Mouse (Mus musculus): Measurements from ENCODE around the gene Tarbp1. TPM values are rescaled to one million over a fixed set of nuclear protein-coding genes. Genes with fewer than 3 reads are reported as not detected.
"Not testable (repeated sequence)": the region's sequence is repeated elsewhere in the genome, so short reads cannot be mapped to it uniquely, and the experiment has no call there.

Tarbp1 gene
- polyA plus RNA-seq, 1 experiment from 2014 or later, result 0.80 TPM

GRCm38 (mm10) chr8:126404550-126404949 is 70.3 kb downstream of the Tarbp1 start:
- not testable (repeated sequence) for H3K36me3 ChIP-seq (ENCODE audit: inconsistent target); H3K79me2 ChIP-seq (ENCODE audit: inconsistent target); H3K27ac ChIP-seq; H3K4me3 ChIP-seq (ENCODE audit: inconsistent target)

- no peaks in the 10 kb centered on the region for H3K79me2 ChIP-seq (ENCODE audit: inconsistent target)
- no peak overlapping the region for H3K4me3 ChIP-seq (ENCODE audit: inconsistent target)
- no peak overlapping the region for H3K27ac ChIP-seq
- WGBS (ENCODE audit: missing documents), result 85% methylated on average over 3 of the region's 3 CpGs
- H3K36me3 ChIP-seq (ENCODE audit: inconsistent target), result no peaks in the 10 kb centered on the region
Observed at GRCm38 (mm10) chr8:126398349-126398748, 76.5 kb downstream of the Tarbp1 start.

- Histone ChIP-seq H3K79me2 (ENCODE audit: inconsistent target) (no peaks in the 10 kb centered on the region), H3K4me3 (ENCODE audit: inconsistent target) (no peak overlapping the region), H3K27ac (no peak overlapping the region), H3K36me3 (ENCODE audit: inconsistent target) (no peaks in the 10 kb centered on the region)
- 75% methylated on average over 5 of the region's 5 CpGs for WGBS (ENCODE audit: missing documents)
Observed at GRCm38 (mm10) chr8:126395917-126396316, 78.9 kb downstream of the Tarbp1 start.

- H3K4me3 ChIP-seq (ENCODE audit: inconsistent target), result no peak overlapping the region
- WGBS (ENCODE audit: missing documents), result 84% methylated on average over 9 of the region's 9 CpGs
- H3K27ac ChIP-seq, result no peak overlapping the region
Observed at GRCm38 (mm10) chr8:126395386-126395785, 79.5 kb downstream of the Tarbp1 start.

GRCm38 (mm10) chr8:126391541-126391940 is 83.3 kb downstream of the Tarbp1 start:
- WGBS (ENCODE audit: missing documents), result 55% methylated on average over 2 of the region's 2 CpGs
- H3K79me2 ChIP-seq (ENCODE audit: inconsistent target), result no peaks in the 10 kb centered on the region
- no peak overlapping the region for H3K27ac ChIP-seq
- H3K36me3 ChIP-seq (ENCODE audit: inconsistent target), result no peaks in the 10 kb centered on the region
- no peak overlapping the region for H3K4me3 ChIP-seq (ENCODE audit: inconsistent target)

More at GRCm38 (mm10) chr8:126395386-126395785, 79.5 kb downstream of the Tarbp1 start:
- no peaks in the 10 kb centered on the region for H3K79me2 ChIP-seq (ENCODE audit: inconsistent target)
- H3K36me3 ChIP-seq (ENCODE audit: inconsistent target), result no peaks in the 10 kb centered on the region

- Histone ChIP-seq H3K27ac (no peak overlapping the region), H3K36me3 (ENCODE audit: inconsistent target) (no peaks in the 10 kb centered on the region), H3K79me2 (ENCODE audit: inconsistent target) (no peaks in the 10 kb centered on the region), H3K4me3 (ENCODE audit: inconsistent target) (no peak overlapping the region)
- 90% methylated on average over 4 of the region's 4 CpGs for WGBS (ENCODE audit: missing documents)
Observed at GRCm38 (mm10) chr8:126387566-126387965, 87.3 kb downstream of the Tarbp1 start.

GRCm38 (mm10) chr8:126382749-126383148 is 92.1 kb downstream of the Tarbp1 start:
- WGBS (ENCODE audit: missing documents), result 58% methylated on average over 5 of the region's 5 CpGs
- Histone ChIP-seq H3K79me2 (ENCODE audit: inconsistent target) (no peaks in the 10 kb centered on the region), H3K27ac (no peak overlapping the region), H3K4me3 (ENCODE audit: inconsistent target) (no peak overlapping the region), H3K36me3 (ENCODE audit: inconsistent target) (no peaks in the 10 kb centered on the region)

- Histone ChIP-seq H3K4me3 (ENCODE audit: inconsistent target) (no peak overlapping the region), H3K27ac (no peak overlapping the region), H3K36me3 (ENCODE audit: inconsistent target) (no peaks in the 10 kb centered on the region), H3K79me2 (ENCODE audit: inconsistent target) (no peaks in the 10 kb centered on the region)
- WGBS (ENCODE audit: missing documents), result 42% methylated on average over 14 of the region's 14 CpGs
Observed at GRCm38 (mm10) chr8:126382216-126382615, 92.6 kb downstream of the Tarbp1 start.

- H3K4me3 ChIP-seq (ENCODE audit: inconsistent target), result no peak overlapping the region
- H3K79me2 ChIP-seq (ENCODE audit: inconsistent target), result no peaks in the 10 kb centered on the region
- WGBS (ENCODE audit: missing documents), result 95% methylated on average over 7 of the region's 7 CpGs
- no peak overlapping the region for H3K27ac ChIP-seq
- H3K36me3 ChIP-seq (ENCODE audit: inconsistent target), result no peaks in the 10 kb centered on the region
Observed at GRCm38 (mm10) chr8:126381299-126381698, 93.6 kb downstream of the Tarbp1 start.

- Histone ChIP-seq H3K36me3 (ENCODE audit: inconsistent target) (no peaks in the 10 kb centered on the region), H3K27ac (no peak overlapping the region), H3K4me3 (ENCODE audit: inconsistent target) (no peak overlapping the region), H3K79me2 (ENCODE audit: inconsistent target) (no peaks in the 10 kb centered on the region)
- WGBS (ENCODE audit: missing documents), result 76% methylated on average over 2 of the region's 2 CpGs
Observed at GRCm38 (mm10) chr8:126380141-126380540, 94.7 kb downstream of the Tarbp1 start.

- Histone ChIP-seq H3K36me3 (ENCODE audit: inconsistent target) (no peaks in the 10 kb centered on the region), H3K27ac (no peak overlapping the region), H3K79me2 (ENCODE audit: inconsistent target) (no peaks in the 10 kb centered on the region), H3K4me3 (ENCODE audit: inconsistent target) (no peak overlapping the region)
- WGBS (ENCODE audit: missing documents), result 50% methylated on average over 6 of the region's 6 CpGs
Observed at GRCm38 (mm10) chr8:126379580-126379979, 95.3 kb downstream of the Tarbp1 start.

Other genes with a start within 250 kb of the Tarbp1 start
- not detected in 3 replicates for gene Slc35f3, start 176.5 kb downstream of the Tarbp1 start, polyA plus RNA-seq (2018)
- 12.3 to 33.1 TPM (median 27.8 TPM) in 3 replicates for gene Coa6, start 52.5 kb downstream of the Tarbp1 start, polyA plus RNA-seq (2018)
- gene Irf2bp2, start 118.9 kb upstream of the Tarbp1 start, polyA plus RNA-seq (2018), result 39.1 to 68.1 TPM (median 42.7 TPM) in 3 replicates

All from macrophage (primary cell).